Mouse (Mus musculus): Measurements from ENCODE around the gene Zdhhc19.

Gene Zdhhc19

GRCm38 (mm10) chr16:32551346-32551747 lies 55.3 kb downstream of the Zdhhc19 start:
- DNase-seq (ENCODE audit: low spot score) = no peak

- no peak for DNase-seq (ENCODE audit: low spot score)
Measured at GRCm38 (mm10) chr16:32555588-32555987, 59.5 kb downstream of the Zdhhc19 start.

GRCm38 (mm10) chr16:32559493-32559892 lies 63.4 kb downstream of the Zdhhc19 start:
- no peak for DNase-seq (ENCODE audit: low spot score)

GRCm38 (mm10) chr16:32563056-32563793 lies 67.2 kb downstream of the Zdhhc19 start:
- DNase-seq (ENCODE audit: low spot score) = no peak

GRCm38 (mm10) chr16:32567282-32567681 lies 71.2 kb downstream of the Zdhhc19 start:
- no peak for DNase-seq (ENCODE audit: low spot score)

- DNase-seq (ENCODE audit: low spot score) = no peak
Measured at GRCm38 (mm10) chr16:32568401-32568800, 72.3 kb downstream of the Zdhhc19 start.

- no peak for DNase-seq (ENCODE audit: low spot score)
Measured at GRCm38 (mm10) chr16:32570042-32570441, 74.0 kb downstream of the Zdhhc19 start.

- no peak for DNase-seq (ENCODE audit: low spot score)
Measured at GRCm38 (mm10) chr16:32572528-32572927, 76.5 kb downstream of the Zdhhc19 start.

- no peak for DNase-seq (ENCODE audit: low spot score)
Measured at GRCm38 (mm10) chr16:32586482-32586881, 90.4 kb downstream of the Zdhhc19 start.

- DNase-seq (ENCODE audit: low spot score) = no peak
Measured at GRCm38 (mm10) chr16:32588568-32588967, 92.5 kb downstream of the Zdhhc19 start.

- no peak for DNase-seq (ENCODE audit: low spot score)
Measured at GRCm38 (mm10) chr16:32591521-32591920, 95.5 kb downstream of the Zdhhc19 start.

GRCm38 (mm10) chr16:32593283-32593805 lies 97.3 kb downstream of the Zdhhc19 start:
- no peak for DNase-seq (ENCODE audit: low spot score)

- DNase-seq (ENCODE audit: low spot score) = no peak
Measured at GRCm38 (mm10) chr16:32593916-32594315, 97.9 kb downstream of the Zdhhc19 start.

- DNase-seq (ENCODE audit: low spot score) = no peak
Measured at GRCm38 (mm10) chr16:32594701-32595100, 98.6 kb downstream of the Zdhhc19 start.

GRCm38 (mm10) chr16:32595142-32595855 lies 99.2 kb downstream of the Zdhhc19 start:
- DNase-seq (ENCODE audit: low spot score) = no peak

- no peak for DNase-seq (ENCODE audit: low spot score)
Measured at GRCm38 (mm10) chr16:32597909-32598381, 101.9 kb downstream of the Zdhhc19 start.

- DNase-seq (ENCODE audit: low spot score) = no peak
Measured at GRCm38 (mm10) chr16:32599151-32599550, 103.1 kb downstream of the Zdhhc19 start.

GRCm38 (mm10) chr16:32602193-32602685 lies 106.2 kb downstream of the Zdhhc19 start:
- no peak for DNase-seq (ENCODE audit: low spot score)

GRCm38 (mm10) chr16:32607562-32608343 lies 111.7 kb downstream of the Zdhhc19 start:
- DNase-seq (ENCODE audit: low spot score) = no peak

GRCm38 (mm10) chr16:32608344-32608711 lies 112.3 kb downstream of the Zdhhc19 start:
- DNase-seq (ENCODE audit: low spot score) = no peak

- DNase-seq (ENCODE audit: low spot score) = peak; percentile 95
Measured at GRCm38 (mm10) chr16:32608712-32609400, 112.8 kb downstream of the Zdhhc19 start, which contains the start of gene Tfrc. Gene Tfrc, plus strand, starts transcription at chr16:32608920.

Measured in left cerebral cortex, adult 11 months (tissue).